Mouse (Mus musculus): ENCODE results near the gene Psmb5.

Psmb5 gene

GRCm38 (mm10) chr14:54591056-54591455 lies 26.8 kb downstream of the Psmb5 start:
- DNase-seq = no peak

- DNase-seq = peak; percentile 82
Observed at GRCm38 (mm10) chr14:54583681-54584338, 34.0 kb downstream of the Psmb5 start.

- DNase-seq = no peak
Observed at GRCm38 (mm10) chr14:54582536-54582935, 35.3 kb downstream of the Psmb5 start.

- DNase-seq = no peak
Observed at GRCm38 (mm10) chr14:54579638-54580037, 38.2 kb downstream of the Psmb5 start.

- DNase-seq = peak; percentile 72
Observed at GRCm38 (mm10) chr14:54578063-54578462, 39.8 kb downstream of the Psmb5 start.

- DNase-seq = peak; percentile 96
Observed at GRCm38 (mm10) chr14:54577089-54577982, 40.5 kb downstream of the Psmb5 start, which contains the start of gene Ajuba. Ajuba (minus strand) TSS chr14:54577558.

- DNase-seq = peak; percentile 56
Observed at GRCm38 (mm10) chr14:54576241-54577088, 41.4 kb downstream of the Psmb5 start.

GRCm38 (mm10) chr14:54575631-54576030 lies 42.2 kb downstream of the Psmb5 start:
- DNase-seq = peak; percentile 83

- no peak for DNase-seq
Observed at GRCm38 (mm10) chr14:54575031-54575430, 42.8 kb downstream of the Psmb5 start.

- DNase-seq = peak; percentile 55
Observed at GRCm38 (mm10) chr14:54574253-54574652, 43.6 kb downstream of the Psmb5 start.

- DNase-seq = peak; percentile 91
Observed at GRCm38 (mm10) chr14:54572790-54573736, 44.8 kb downstream of the Psmb5 start.

GRCm38 (mm10) chr14:54572122-54572521 lies 45.7 kb downstream of the Psmb5 start:
- DNase-seq = no peak

- DNase-seq = peak; percentile 31
Observed at GRCm38 (mm10) chr14:54569451-54570392, 48.1 kb downstream of the Psmb5 start.

GRCm38 (mm10) chr14:54568694-54569414 lies 49.0 kb downstream of the Psmb5 start:
- DNase-seq = peak; percentile 89
